Mouse (Mus musculus): ENCODE measurements at regions not wholly inside any gene's neighbourhood (a gene's known extent, or its start where the extent isn't known, plus 50 kb on each side); places are given as distances from the start of the nearest gene placed in this dataset.
"Not testable (repeated sequence)": the region's sequence is repeated elsewhere in the genome, so short reads cannot be mapped to it uniquely, and the experiment has no call there.

DNA sequence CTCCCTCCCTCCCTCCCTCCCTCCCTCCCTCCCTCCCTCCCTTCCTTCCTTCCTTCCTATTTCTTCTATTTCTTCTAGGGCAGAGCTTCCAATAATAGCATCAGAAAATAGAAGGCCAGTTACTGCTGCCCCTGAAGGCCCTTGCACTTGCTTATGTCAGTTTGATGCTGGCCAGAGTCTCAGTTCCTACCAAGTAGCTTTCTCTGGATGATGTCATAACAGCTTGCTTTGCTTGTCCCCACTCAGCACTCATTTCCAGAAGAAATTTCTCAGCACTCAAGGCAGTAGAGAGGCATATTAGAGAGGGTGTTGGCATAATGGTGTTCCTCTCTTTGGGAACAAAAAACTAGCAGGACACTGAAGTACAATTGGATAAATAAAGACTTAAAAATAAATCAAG lies 811.6 kb upstream of the 4930444P10Rik start:
- no peak for DNase-seq

GRCm38 (mm10) chr1:16868383-16868782 lies 775.3 kb upstream of the 4930444P10Rik start:
- DNase-seq = not testable (repeated sequence)

DNA sequence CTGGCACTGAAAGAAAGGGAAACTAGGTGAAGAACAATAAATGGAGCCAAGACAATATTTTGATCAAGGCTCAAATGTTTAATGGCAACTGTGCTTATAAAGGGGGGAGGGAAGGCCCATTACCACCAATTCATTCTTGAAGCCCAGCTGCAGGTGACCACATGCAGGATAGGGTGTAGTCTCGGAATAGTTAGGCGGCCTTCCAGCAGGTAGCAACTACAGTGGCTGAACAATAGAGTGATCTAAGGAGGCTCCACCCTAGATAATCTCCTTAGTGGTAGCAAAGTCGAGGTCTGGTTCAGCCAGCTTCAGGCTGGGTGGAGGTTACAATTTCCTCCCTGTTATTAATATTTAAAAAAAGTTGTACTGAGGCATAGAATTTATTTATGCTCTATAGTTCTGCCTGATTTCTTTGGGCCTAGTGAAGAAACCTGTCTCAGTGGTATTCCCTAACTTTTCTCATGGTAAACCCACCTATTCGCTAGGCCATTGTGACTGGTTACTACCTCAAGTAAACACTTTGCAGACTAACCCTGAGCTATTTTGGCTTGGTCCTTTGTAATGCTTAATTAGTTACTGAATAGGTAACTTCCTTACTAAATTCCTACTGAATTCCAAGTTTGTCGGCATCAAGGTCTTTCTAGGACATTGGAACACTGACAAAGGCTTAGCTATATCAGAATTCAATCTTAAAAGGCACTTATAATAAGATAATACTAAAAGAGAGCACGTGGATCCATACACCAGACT lies 774.1 kb upstream of the 4930444P10Rik start:
- not testable (repeated sequence) for DNase-seq

GRCm38 (mm10) chr1:16837111-16837510 lies 744.0 kb upstream of the 4930444P10Rik start:
- DNase-seq = no peak

DNA sequence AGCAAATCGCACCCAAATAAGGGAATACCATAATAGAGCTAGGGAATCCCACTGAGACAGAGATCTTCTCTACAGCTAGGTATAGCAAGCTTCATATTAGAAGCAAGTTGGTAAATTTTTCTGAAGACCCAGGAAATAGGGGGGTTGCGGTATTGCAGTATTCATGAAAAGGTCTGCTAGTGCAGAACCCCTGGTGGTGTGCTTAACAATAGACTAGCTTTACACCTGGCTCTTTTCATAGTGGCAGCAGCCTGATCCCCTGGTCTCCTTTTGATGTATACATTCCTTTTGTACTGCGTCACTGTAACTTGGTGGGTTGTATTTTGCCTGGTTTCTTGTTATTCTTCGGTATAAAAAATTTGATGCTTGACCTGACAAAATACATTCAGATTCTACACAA lies 731.6 kb upstream of the 4930444P10Rik start:
- not testable (repeated sequence) for DNase-seq

- no peak for DNase-seq
Observed at GRCm38 (mm10) chr1:16824057-16824456, 730.9 kb upstream of the 4930444P10Rik start.

GRCm38 (mm10) chr1:16821186-16821585 lies 728.1 kb upstream of the 4930444P10Rik start:
- DNase-seq = no peak

- DNase-seq = peak in 1 of 2 experiments; percentile 20
Observed at GRCm38 (mm10) chr1:16816572-16816971, 723.4 kb upstream of the 4930444P10Rik start.

DNA sequence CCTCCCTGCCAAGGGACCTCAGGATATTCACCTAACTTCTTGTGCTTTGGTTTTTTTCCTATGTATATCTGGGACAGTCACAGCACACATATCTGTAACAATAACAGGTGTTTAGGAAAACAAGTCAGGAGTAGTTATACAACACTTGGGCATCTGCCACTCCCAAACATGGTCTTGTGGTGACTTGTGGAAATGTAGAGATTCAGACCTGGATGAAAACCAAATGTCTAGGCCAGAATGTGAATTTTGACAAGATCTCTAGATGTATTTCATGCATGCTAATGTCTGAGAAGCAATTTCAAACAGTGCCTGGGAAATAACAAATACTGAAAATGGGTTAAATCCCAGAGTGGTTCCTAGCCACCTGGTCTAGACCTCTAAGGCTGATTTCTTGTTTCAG lies 722.6 kb upstream of the 4930444P10Rik start:
- DNase-seq = peak in 1 of 2 experiments; percentile 23

GRCm38 (mm10) chr1:16809370-16810150 lies 716.4 kb upstream of the 4930444P10Rik start:
- DNase-seq = no peak

DNA sequence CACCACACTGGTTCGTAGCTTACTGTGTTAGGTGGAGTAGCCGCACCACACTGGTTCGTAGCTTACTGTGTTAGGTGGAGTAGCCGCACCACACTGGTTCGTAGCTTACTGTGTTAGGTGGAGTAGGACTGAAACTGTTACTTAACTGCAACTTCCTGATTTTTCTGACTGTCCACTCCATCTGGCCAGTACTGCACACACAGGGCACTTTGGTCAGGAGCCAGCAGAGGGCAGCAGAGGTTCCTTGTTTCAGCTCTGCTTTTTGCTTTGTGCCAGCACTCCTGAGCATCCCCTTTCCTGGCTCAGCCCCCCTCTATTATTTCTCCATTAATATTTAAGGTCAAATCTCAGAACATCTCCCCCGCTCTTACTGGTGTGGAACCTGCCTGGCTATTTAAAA lies 705.2 kb upstream of the 4930444P10Rik start:
- peak; percentile 89 to 93 for DNase-seq

GRCm38 (mm10) chr1:16796449-16796848 lies 703.3 kb upstream of the 4930444P10Rik start:
- no peak for DNase-seq

DNA sequence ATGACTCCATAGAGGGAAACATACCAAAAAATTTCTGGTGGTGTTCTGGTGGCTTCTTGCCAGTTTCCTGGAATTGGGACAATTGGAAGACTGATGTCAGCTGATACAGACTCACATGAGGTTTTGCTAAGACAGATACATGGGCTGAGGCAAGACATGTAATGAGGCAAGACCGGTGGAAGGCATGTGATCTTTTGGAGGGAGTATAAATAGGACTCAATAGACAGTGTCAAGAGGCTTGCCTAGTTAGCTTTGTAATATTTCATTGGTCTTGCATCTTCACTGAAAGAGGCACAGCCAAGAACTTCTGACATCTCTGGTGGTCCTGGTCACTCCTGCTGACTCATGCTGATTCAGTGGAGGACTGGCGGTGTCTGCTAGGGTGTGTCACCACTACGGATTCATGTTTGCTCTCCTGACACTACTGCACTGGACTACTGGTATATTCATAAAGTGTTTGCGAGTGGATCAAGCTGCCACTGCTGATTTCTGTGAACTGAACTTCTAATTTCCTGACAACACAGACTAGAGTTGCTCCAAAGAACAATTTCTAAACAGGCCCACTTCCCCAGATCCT lies 697.7 kb upstream of the 4930444P10Rik start:
- DNase-seq = no peak

GRCm38 (mm10) chr1:16779791-16780190 lies 686.7 kb upstream of the 4930444P10Rik start:
- DNase-seq = peak; percentile 34 to 44

DNA sequence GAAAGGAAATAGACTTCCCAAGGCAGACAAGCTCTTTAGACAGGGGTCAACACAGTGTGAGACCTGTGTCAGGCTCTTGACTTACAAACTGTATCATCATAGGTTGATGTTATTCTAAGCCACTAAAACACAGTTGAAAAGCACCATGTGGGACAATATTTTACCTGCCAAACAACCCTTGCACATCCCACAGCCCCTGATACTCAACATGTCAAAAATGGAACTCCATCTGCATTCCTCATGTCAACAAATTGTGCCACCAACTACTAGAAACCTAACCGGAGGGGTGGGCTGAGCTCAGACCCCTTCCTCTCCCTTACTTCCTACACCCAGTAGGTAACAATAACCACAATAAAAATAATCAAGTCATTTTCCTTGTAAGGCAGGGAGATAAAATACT lies 667.8 kb upstream of the 4930444P10Rik start:
- DNase-seq = no peak
